Mouse (Mus musculus): ENCODE results near the gene Ano1. TPM values are rescaled to one million over a fixed set of nuclear protein-coding genes. Genes with fewer than 3 reads are reported as not detected.

Ano1 gene
- polyA plus RNA-seq, 1 experiment from 2014 or later, result 2.6 TPM

- no peak overlapping the region for H3K27ac ChIP-seq (ENCODE audit: low read depth, low read length)
- H3K4me2 ChIP-seq (ENCODE audit: low read depth), result no peak overlapping the region
- DNase-seq (ENCODE audit: low spot score), result no peak
Measured at GRCm38 (mm10) chr7:144740643-144741042, 11.1 kb downstream of the Ano1 start.

DNA sequence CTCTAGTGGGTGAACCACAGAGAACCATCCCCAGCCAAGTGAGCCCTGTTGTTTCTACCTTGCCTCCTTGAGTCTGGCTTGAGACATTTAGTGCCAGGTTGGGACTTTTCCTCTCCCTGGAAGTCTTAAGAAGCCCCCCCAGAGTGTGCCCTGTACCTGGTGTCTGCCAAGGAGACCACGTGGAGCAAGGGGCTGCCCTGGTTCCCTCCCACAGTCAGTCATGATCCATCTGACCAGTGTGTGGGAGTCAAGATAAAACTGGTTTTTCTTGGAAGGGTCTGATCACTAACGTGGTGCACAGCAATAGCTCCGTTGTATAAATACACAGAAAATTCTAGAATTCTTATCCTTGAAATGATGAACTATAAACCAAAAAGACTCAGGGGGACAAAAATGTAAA lies 12.0 kb downstream of the Ano1 start:
- no peak for ATAC-seq (ENCODE audit: insufficient read depth, low FRiP score, low TSS enrichment)
- WGBS, result 71% methylated on average over 3 of the region's 3 CpGs

More at GRCm38 (mm10) chr7:144740643-144741042, 11.1 kb downstream of the Ano1 start:
- H3K27me3 ChIP-seq (ENCODE audit: control insufficient read depth, insufficient read depth, low read length), result peaks cover 11% of the 10 kb centered on the region
- ATAC-seq (ENCODE audit: insufficient read depth, low FRiP score, low TSS enrichment), result no peak
- H3K4me1 ChIP-seq (ENCODE audit: control insufficient read depth, insufficient read depth, low read length), result peaks cover 7% of the 10 kb centered on the region; the same call in 1 of the 2 replicates
- no peak overlapping the region for H3K4me3 ChIP-seq (ENCODE audit: low read depth, low read length)
- H3K36me3 ChIP-seq (ENCODE audit: control insufficient read depth, insufficient read depth, low read length), result no peaks in the 10 kb centered on the region
- H3K9ac ChIP-seq (ENCODE audit: low read length), result no peak overlapping the region
- WGBS, result 78% methylated on average over 7 of the region's 7 CpGs
- no peaks in the 10 kb centered on the region for H3K9me3 ChIP-seq (ENCODE audit: control insufficient read depth, low read length)

DNA sequence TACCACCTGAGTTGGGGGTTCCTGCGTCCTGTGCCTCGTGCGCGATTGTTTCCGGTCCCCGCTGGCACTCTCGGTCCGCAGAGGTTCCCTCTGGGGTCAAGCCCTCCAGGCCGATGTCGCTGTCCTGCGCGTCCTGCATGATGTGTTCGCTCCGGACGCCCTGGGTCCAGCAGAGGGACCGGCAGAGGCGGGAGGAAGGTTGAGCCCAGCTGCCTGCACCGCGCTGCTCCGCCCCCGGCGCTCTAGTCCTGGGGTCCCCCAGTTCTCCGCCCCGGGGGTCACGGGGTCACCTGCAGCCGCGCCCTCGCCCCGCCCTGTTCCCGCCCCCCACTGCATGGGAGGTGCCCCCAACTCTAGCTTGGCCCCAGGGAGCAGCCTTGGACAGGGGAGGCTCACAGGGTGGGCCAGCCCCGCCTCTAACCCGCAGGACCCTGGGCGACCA lies 13.4 kb downstream of the Ano1 start:
- Histone ChIP-seq H3K4me2 (ENCODE audit: low read depth) (peak overlapping the region; percentile 72), H3K36me3 (ENCODE audit: control insufficient read depth, insufficient read depth, low read length) (no peaks in the 10 kb centered on the region), H3K9me3 (ENCODE audit: control insufficient read depth, low read length) (no peaks in the 10 kb centered on the region), H3K4me3 (ENCODE audit: low read depth, low read length) (peak overlapping the region; percentile 30), H3K27me3 (ENCODE audit: control insufficient read depth, insufficient read depth, low read length) (peaks cover 11% of the 10 kb centered on the region), H3K9ac (ENCODE audit: low read length) (peak overlapping the region; percentile 47), H3K27ac (ENCODE audit: low read depth, low read length) (no peak overlapping the region), H3K4me1 (ENCODE audit: control insufficient read depth, insufficient read depth, low read length) (peaks cover 7% of the 10 kb centered on the region; the same call in 1 of the 2 replicates)
- under 1% methylated on average over 33 of the region's 33 CpGs for WGBS
- ATAC-seq (ENCODE audit: insufficient read depth, low FRiP score, low TSS enrichment) (no peak; the same call in 1 of the 2 replicates), DNase-seq (ENCODE audit: low spot score) (peak; percentile 25)

More for the DNA sequence above, 12.0 kb downstream of the Ano1 start:
- Histone ChIP-seq H3K27ac (ENCODE audit: low read depth, low read length) (no peak overlapping the region), H3K9ac (ENCODE audit: low read length) (no peak overlapping the region), H3K4me3 (ENCODE audit: low read depth, low read length) (no peak overlapping the region), H3K9me3 (ENCODE audit: control insufficient read depth, low read length) (no peaks in the 10 kb centered on the region), H3K36me3 (ENCODE audit: control insufficient read depth, insufficient read depth, low read length) (no peaks in the 10 kb centered on the region), H3K27me3 (ENCODE audit: control insufficient read depth, insufficient read depth, low read length) (peaks cover 11% of the 10 kb centered on the region), H3K4me1 (ENCODE audit: control insufficient read depth, insufficient read depth, low read length) (peaks cover 7% of the 10 kb centered on the region; the same call in 1 of the 2 replicates), H3K4me2 (ENCODE audit: low read depth) (no peak overlapping the region)
- DNase-seq (ENCODE audit: low spot score), result no peak

DNA sequence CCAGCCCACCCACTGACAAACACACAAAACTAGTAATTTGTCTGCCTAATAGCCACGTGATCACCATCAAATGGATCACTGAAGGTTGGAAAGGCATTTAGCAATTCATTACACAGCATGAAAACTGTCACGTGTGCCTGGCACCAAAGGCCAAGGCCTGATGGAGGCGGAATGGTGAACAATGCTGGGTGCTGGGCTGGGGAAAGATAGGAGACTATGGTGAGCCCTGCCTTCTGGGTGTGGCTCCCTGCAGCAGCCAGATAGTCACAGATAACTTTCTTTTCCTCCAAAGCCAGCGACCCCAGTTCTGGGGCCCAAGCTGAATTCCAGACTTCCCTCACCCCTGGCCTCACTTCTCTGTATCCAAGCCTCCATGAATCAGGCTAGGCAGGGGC lies 19.9 kb downstream of the Ano1 start:
- WGBS, result 39% methylated on average over 4 of the region's 4 CpGs

GRCm38 (mm10) chr7:144731182-144731896 lies 20.4 kb downstream of the Ano1 start:
- Histone ChIP-seq H3K36me3 (ENCODE audit: control insufficient read depth, insufficient read depth, low read length) (no peaks in the 10 kb centered on the region), H3K27ac (ENCODE audit: low read depth, low read length) (no peak overlapping the region), H3K4me1 (ENCODE audit: control insufficient read depth, insufficient read depth, low read length) (no peaks in the 10 kb centered on the region), H3K9me3 (ENCODE audit: control insufficient read depth, low read length) (no peaks in the 10 kb centered on the region), H3K9ac (ENCODE audit: low read length) (no peak overlapping the region), H3K27me3 (ENCODE audit: control insufficient read depth, insufficient read depth, low read length) (0 out of 2 replicates have a peak, but pooled peaks cover 4% of the 10 kb centered on the region), H3K4me2 (ENCODE audit: low read depth) (no peak overlapping the region), H3K4me3 (ENCODE audit: low read depth, low read length) (no peak overlapping the region)
- DNase-seq (ENCODE audit: low spot score) (no peak), ATAC-seq (ENCODE audit: insufficient read depth, low FRiP score, low TSS enrichment) (no peak)
- WGBS, result 61% methylated on average over 9 of the region's 9 CpGs

More for the DNA sequence above, 19.9 kb downstream of the Ano1 start:
- DNase-seq (ENCODE audit: low spot score), result no peak
- ATAC-seq (ENCODE audit: insufficient read depth, low FRiP score, low TSS enrichment), result no peak
- Histone ChIP-seq H3K27me3 (ENCODE audit: control insufficient read depth, insufficient read depth, low read length) (peaks cover 4% of the 10 kb centered on the region; the same call in 1 of the 2 replicates), H3K27ac (ENCODE audit: low read depth, low read length) (no peak overlapping the region), H3K4me2 (ENCODE audit: low read depth) (no peak overlapping the region), H3K9me3 (ENCODE audit: control insufficient read depth, low read length) (no peaks in the 10 kb centered on the region), H3K4me3 (ENCODE audit: low read depth, low read length) (no peak overlapping the region), H3K36me3 (ENCODE audit: control insufficient read depth, insufficient read depth, low read length) (no peaks in the 10 kb centered on the region), H3K4me1 (ENCODE audit: control insufficient read depth, insufficient read depth, low read length) (no peaks in the 10 kb centered on the region), H3K9ac (ENCODE audit: low read length) (no peak overlapping the region)

GRCm38 (mm10) chr7:144724283-144724682 lies 27.5 kb downstream of the Ano1 start:
- ATAC-seq (ENCODE audit: insufficient read depth, low FRiP score, low TSS enrichment), result no peak
- Histone ChIP-seq H3K9me3 (ENCODE audit: control insufficient read depth, low read length) (no peaks in the 10 kb centered on the region), H3K9ac (ENCODE audit: low read length) (no peak overlapping the region), H3K4me1 (ENCODE audit: control insufficient read depth, insufficient read depth, low read length) (no peaks in the 10 kb centered on the region), H3K27me3 (ENCODE audit: control insufficient read depth, insufficient read depth, low read length) (no peaks in the 10 kb centered on the region), H3K36me3 (ENCODE audit: control insufficient read depth, insufficient read depth, low read length) (no peaks in the 10 kb centered on the region), H3K27ac (ENCODE audit: low read depth, low read length) (no peak overlapping the region), H3K4me3 (ENCODE audit: low read depth, low read length) (no peak overlapping the region), H3K4me2 (ENCODE audit: low read depth) (no peak overlapping the region)
- WGBS, result 50% methylated on average over 1 of the region's 1 CpGs
- no peak for DNase-seq (ENCODE audit: low spot score)

DNA sequence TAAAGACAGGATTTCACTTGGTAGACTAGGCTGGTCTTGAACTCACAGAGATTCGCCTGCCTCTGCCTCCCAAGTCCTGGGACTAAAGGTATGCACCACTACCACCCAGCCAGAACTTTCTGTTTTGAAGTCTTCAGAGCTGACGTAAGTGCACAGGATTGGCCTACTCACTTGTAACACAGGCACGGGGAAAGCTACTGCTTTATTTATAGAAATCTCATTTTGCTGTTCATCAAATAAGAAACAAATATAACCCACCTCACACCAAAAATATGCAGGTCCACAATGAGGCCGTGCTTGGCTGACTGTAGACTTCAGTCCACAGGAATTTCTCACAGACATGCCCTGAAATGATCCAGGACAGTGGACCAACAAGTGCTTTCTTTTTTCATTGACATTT lies 31.8 kb downstream of the Ano1 start:
- Histone ChIP-seq H3K27ac (ENCODE audit: low read depth, low read length) (no peak overlapping the region), H3K27me3 (ENCODE audit: control insufficient read depth, insufficient read depth, low read length) (no peaks in the 10 kb centered on the region), H3K4me3 (ENCODE audit: low read depth, low read length) (no peak overlapping the region), H3K9ac (ENCODE audit: low read length) (no peak overlapping the region), H3K36me3 (ENCODE audit: control insufficient read depth, insufficient read depth, low read length) (no peaks in the 10 kb centered on the region), H3K4me2 (ENCODE audit: low read depth) (no peak overlapping the region), H3K4me1 (ENCODE audit: control insufficient read depth, insufficient read depth, low read length) (no peaks in the 10 kb centered on the region), H3K9me3 (ENCODE audit: control insufficient read depth, low read length) (no peaks in the 10 kb centered on the region)
- ATAC-seq (ENCODE audit: insufficient read depth, low FRiP score, low TSS enrichment) (no peak), DNase-seq (ENCODE audit: low spot score) (no peak)
- WGBS, result 85% methylated on average over 4 of the region's 4 CpGs

GRCm38 (mm10) chr7:144717736-144718135 lies 34.0 kb downstream of the Ano1 start:
- H3K4me1 ChIP-seq (ENCODE audit: control insufficient read depth, insufficient read depth, low read length), result no peaks in the 10 kb centered on the region
- H3K9me3 ChIP-seq (ENCODE audit: control insufficient read depth, low read length), result no peaks in the 10 kb centered on the region
- 73% methylated on average over 5 of the region's 5 CpGs for WGBS
- no peaks in the 10 kb centered on the region for H3K27me3 ChIP-seq (ENCODE audit: control insufficient read depth, insufficient read depth, low read length)
- H3K9ac ChIP-seq (ENCODE audit: low read length), result no peak overlapping the region
- no peak overlapping the region for H3K4me3 ChIP-seq (ENCODE audit: low read depth, low read length)
- H3K4me2 ChIP-seq (ENCODE audit: low read depth), result no peak overlapping the region
- H3K36me3 ChIP-seq (ENCODE audit: control insufficient read depth, insufficient read depth, low read length), result no peaks in the 10 kb centered on the region
- no peak for ATAC-seq (ENCODE audit: insufficient read depth, low FRiP score, low TSS enrichment)
- no peak overlapping the region for H3K27ac ChIP-seq (ENCODE audit: low read depth, low read length)
- no peak for DNase-seq (ENCODE audit: low spot score)

DNA sequence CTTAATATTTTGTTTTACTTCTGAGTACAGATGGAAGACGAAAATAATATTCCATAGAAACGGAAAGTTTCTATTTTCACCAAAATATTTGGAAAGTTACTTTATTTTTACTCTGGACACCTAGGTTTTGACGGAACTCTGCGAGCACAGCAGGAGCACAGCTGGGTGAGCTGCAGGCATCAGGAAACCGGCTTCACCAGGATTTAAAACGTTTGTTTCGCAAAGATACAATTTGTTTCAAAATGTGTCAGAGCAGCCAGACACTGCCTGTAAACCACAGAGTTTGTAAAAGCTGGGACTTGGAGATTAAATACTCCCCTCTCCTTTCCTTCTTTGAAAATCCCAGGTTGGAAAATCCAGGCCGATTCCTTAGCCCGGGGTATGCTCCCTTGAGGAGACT lies 53.9 kb downstream of the Ano1 start:
- Histone ChIP-seq H3K36me3 (ENCODE audit: control insufficient read depth, insufficient read depth, low read length) (no peaks in the 10 kb centered on the region), H3K4me1 (ENCODE audit: control insufficient read depth, insufficient read depth, low read length) (no peaks in the 10 kb centered on the region), H3K27me3 (ENCODE audit: control insufficient read depth, insufficient read depth, low read length) (no peaks in the 10 kb centered on the region), H3K27ac (ENCODE audit: low read depth, low read length) (no peak overlapping the region), H3K4me3 (ENCODE audit: low read depth, low read length) (no peak overlapping the region), H3K9me3 (ENCODE audit: control insufficient read depth, low read length) (no peaks in the 10 kb centered on the region), H3K9ac (ENCODE audit: low read length) (no peak overlapping the region), H3K4me2 (ENCODE audit: low read depth) (no peak overlapping the region)
- whole genome bisulfite sequencing, result 84% methylated on average over 9 of the region's 9 CpGs
- DNase-seq (ENCODE audit: low spot score) (no peak), ATAC-seq (ENCODE audit: insufficient read depth, low FRiP score, low TSS enrichment) (no peak)
